Mouse (Mus musculus) frontal cortex, postnatal 14 days (tissue): ENCODE measurements around the gene Hk2.

Source experiments
- DNase-seq, 2 experiments: peaks; one replicate each; pipeline ENCODE4 v3.0.0; 2022; ENCODE audit warnings: low spot score in 2 of 2

Hk2 gene

GRCm38 (mm10) chr6:82770286-82770685 is 4.0 kb downstream of the Hk2 start:
- DNase-seq: no peak

- DNase-seq: no peak
These were observed 4.5 kb downstream of the Hk2 start for GRCm38 (mm10) chr6:82769704-82770103.

GRCm38 (mm10) chr6:82767734-82768586 is 6.3 kb downstream of the Hk2 start:
- DNase-seq: no peak

- DNase-seq: no peak
These were observed 7.6 kb downstream of the Hk2 start for GRCm38 (mm10) chr6:82766636-82767035.

- no peak for DNase-seq
These were observed 9.0 kb downstream of the Hk2 start for GRCm38 (mm10) chr6:82765261-82765660.

GRCm38 (mm10) chr6:82763871-82764503 is 10.3 kb downstream of the Hk2 start:
- no peak for DNase-seq

GRCm38 (mm10) chr6:82762728-82763127 is 11.5 kb downstream of the Hk2 start:
- no peak for DNase-seq

- DNase-seq: no peak
These were observed 13.4 kb downstream of the Hk2 start for GRCm38 (mm10) chr6:82760749-82761357.

- DNase-seq: no peak
These were observed 15.0 kb downstream of the Hk2 start for GRCm38 (mm10) chr6:82759241-82759640.

GRCm38 (mm10) chr6:82756799-82757210 is 17.4 kb downstream of the Hk2 start:
- no peak for DNase-seq

GRCm38 (mm10) chr6:82756216-82756615 is 18.0 kb downstream of the Hk2 start:
- no peak for DNase-seq

GRCm38 (mm10) chr6:82755338-82755737 is 18.9 kb downstream of the Hk2 start:
- DNase-seq: no peak

- DNase-seq: no peak
These were observed 19.5 kb downstream of the Hk2 start for GRCm38 (mm10) chr6:82754769-82755168.

- DNase-seq: no peak
These were observed 20.5 kb downstream of the Hk2 start for GRCm38 (mm10) chr6:82753638-82754361.

- DNase-seq: no peak
These were observed 21.2 kb downstream of the Hk2 start for GRCm38 (mm10) chr6:82753061-82753460.

- DNase-seq: no peak
These were observed 22.5 kb downstream of the Hk2 start for GRCm38 (mm10) chr6:82751791-82752190.

- DNase-seq: no peak
These were observed 23.2 kb downstream of the Hk2 start for GRCm38 (mm10) chr6:82751031-82751430.

GRCm38 (mm10) chr6:82750063-82750462 is 24.2 kb downstream of the Hk2 start:
- DNase-seq: no peak

- DNase-seq: no peak
These were observed 26.1 kb downstream of the Hk2 start for GRCm38 (mm10) chr6:82748106-82748672.

- no peak for DNase-seq
These were observed 27.2 kb downstream of the Hk2 start for GRCm38 (mm10) chr6:82747085-82747484.

GRCm38 (mm10) chr6:82744553-82744952 is 29.7 kb downstream of the Hk2 start:
- DNase-seq: no peak

- no peak for DNase-seq
These were observed 32.8 kb downstream of the Hk2 start for GRCm38 (mm10) chr6:82741518-82741880.
